Mouse (Mus musculus) embryonic stem cell, embryonic (primary cell): ENCODE measurements at regions not wholly inside any gene's neighbourhood (a gene's known extent, or its start where the extent isn't known, plus 50 kb on each side); places are given as distances from the start of the nearest gene placed in this dataset.

Experiments
- CTCF ChIA-PET, 4 experiments: fragments of 300-600 bp in 2 of 4; fragments of 350-600 bp in 2 of 4; sonication (Branson Sonifier 250); formaldehyde crosslinking; loops; one replicate each; lab custom pipeline; 2022; ENCODE audit warnings: inconsistent platforms in 2 of 4; lab: Charles Lee
- POLR2A ChIA-PET, 4 experiments: fragments of 300-600 bp in 2 of 4; fragments of 350-600 bp in 2 of 4; sonication (Branson Sonifier 250); formaldehyde crosslinking; loops; one replicate each; lab custom pipeline; 2022; ENCODE audit warnings: antibody characterized with exemption in 4 of 4, inconsistent platforms in 1 of 4; lab: Charles Lee

- POLR2A ChIA-PET = interaction anchor here in 1 of 4 experiments (1.0 to 1.4 kb wide), 5 partner anchors 9 to 116 kb away, joined by 3 to 4 read pairs (median 4); no protein-coding TSS in a partner anchor
- CTCF ChIA-PET = no interaction called here
Measured at GRCm38 (mm10) chr9:72166084-72166483, 54.4 kb upstream of the Tcf12 start.

- POLR2A ChIA-PET = interaction anchor here in 1 of 4 experiments (0.7 to 1.4 kb wide), 6 partner anchors 9 to 117 kb away, joined by 3 to 4 read pairs (median 4); no protein-coding TSS in a partner anchor
- CTCF ChIA-PET = no interaction called here
Measured at GRCm38 (mm10) chr9:72166611-72167010, 54.9 kb upstream of the Tcf12 start.

GRCm38 (mm10) chr9:72169231-72169630 is 57.6 kb upstream of the Tcf12 start:
- CTCF ChIA-PET = interaction anchor here in 2 of 4 experiments (0.7 to 2.0 kb wide), 3 partner anchors 21 to 1266 kb away, joined by 3 to 5 read pairs (median 4); no protein-coding TSS in a partner anchor
- POLR2A ChIA-PET = interaction anchor here (0.5 to 2.3 kb wide), 15 partner anchors 9 to 230 kb away, joined by 3 to 10 read pairs (median 4); partner anchors contain the start of gene Tcf12 (in 2 of the 4)

- POLR2A ChIA-PET = interaction anchor here in 3 of 4 experiments (0.5 to 2.3 kb wide), 15 partner anchors 9 to 137 kb away, joined by 3 to 10 read pairs (median 3); partner anchors contain the start of gene Tcf12 (in 2 of the 3)
- CTCF ChIA-PET = interaction anchor here in 2 of 4 experiments (0.6 to 2.0 kb wide), 4 partner anchors 21 to 1267 kb away, joined by 3 to 5 read pairs (median 4); no protein-coding TSS in a partner anchor
Measured at GRCm38 (mm10) chr9:72169728-72170188, 58.1 kb upstream of the Tcf12 start.

GRCm38 (mm10) chr9:72170235-72170634 is 58.6 kb upstream of the Tcf12 start:
- ChIA-PET POLR2A (interaction anchor here in 3 of 4 experiments (0.6 to 2.3 kb wide), 7 partner anchors 11 to 58 kb away, joined by 3 to 10 read pairs (median 3); partner anchors contain the start of gene Tcf12 (in 1 of the 3)), CTCF (interaction anchor here in 2 of 4 experiments (0.6 to 2.0 kb wide), 3 partner anchors 20 to 450 kb away, joined by 3 to 4 read pairs (median 3); no protein-coding TSS in a partner anchor)

- ChIA-PET POLR2A (interaction anchor here in 1 of 4 experiments (0.7 kb wide), 1 partner anchor 325 kb away, joined by 3 read pairs; no protein-coding TSS in a partner anchor), CTCF (no interaction called here)
Measured at GRCm38 (mm10) chr9:72172331-72172730, 60.7 kb upstream of the Tcf12 start.

GRCm38 (mm10) chr9:72180972-72181371 is 69.3 kb upstream of the Tcf12 start:
- ChIA-PET CTCF (interaction anchor here in 1 of 4 experiments (1.0 to 1.3 kb wide), 2 partner anchors 10 to 14 kb away, joined by 3 read pairs; no protein-coding TSS in a partner anchor), POLR2A (interaction anchor here in 3 of 4 experiments (0.9 to 2.4 kb wide), 10 partner anchors 11 to 70 kb away, joined by 3 to 10 read pairs (median 4); no protein-coding TSS in a partner anchor)

GRCm38 (mm10) chr9:72183336-72183735 is 71.7 kb upstream of the Tcf12 start:
- CTCF ChIA-PET = interaction anchor here in 1 of 4 experiments (1.2 kb wide), 1 partner anchor 375 kb away, joined by 3 read pairs; no protein-coding TSS in a partner anchor

GRCm38 (mm10) chr9:72183925-72184324 is 72.3 kb upstream of the Tcf12 start:
- POLR2A ChIA-PET = interaction anchor here in 3 of 4 experiments (0.5 to 1.5 kb wide), 5 partner anchors 15 to 696 kb away, joined by 3 to 7 read pairs (median 3); no protein-coding TSS in a partner anchor
- CTCF ChIA-PET = interaction anchor here in 1 of 4 experiments (1.2 kb wide), 1 partner anchor 375 kb away, joined by 3 read pairs; no protein-coding TSS in a partner anchor

More at GRCm38 (mm10) chr9:72183336-72183735, 71.7 kb upstream of the Tcf12 start:
- POLR2A ChIA-PET = interaction anchor here in 1 of 4 experiments (1.5 to 2.4 kb wide), 2 partner anchors 14 kb away, joined by 4 to 10 read pairs; no protein-coding TSS in a partner anchor

GRCm38 (mm10) chr9:72189867-72190266 is 78.2 kb upstream of the Tcf12 start:
- POLR2A ChIA-PET = interaction anchor here in 2 of 4 experiments (1.0 to 1.7 kb wide), 4 partner anchors 9 to 79 kb away, joined by 3 to 4 read pairs (median 3); no protein-coding TSS in a partner anchor
- CTCF ChIA-PET = interaction anchor here in 3 of 4 experiments (0.5 to 1.6 kb wide), 5 partner anchors 20 to 558 kb away, joined by 3 to 5 read pairs (median 4); no protein-coding TSS in a partner anchor

- POLR2A ChIA-PET = interaction anchor here in 3 of 4 experiments (0.6 to 1.7 kb wide), 5 partner anchors 9 to 1533 kb away, joined by 3 to 4 read pairs (median 3); no protein-coding TSS in a partner anchor
- CTCF ChIA-PET = interaction anchor here in 2 of 4 experiments (0.7 to 1.6 kb wide), 7 partner anchors 10 to 418 kb away, joined by 3 to 5 read pairs (median 3); partner anchors contain the start of gene Tcf12 (in 1 of the 2)
Measured at GRCm38 (mm10) chr9:72190631-72191030, 79.0 kb upstream of the Tcf12 start.

GRCm38 (mm10) chr9:72191091-72191490 is 79.4 kb upstream of the Tcf12 start:
- POLR2A ChIA-PET = interaction anchor here in 2 of 4 experiments (1.3 to 1.7 kb wide), 3 partner anchors 21 to 80 kb away, joined by 3 to 4 read pairs (median 3); no protein-coding TSS in a partner anchor
- CTCF ChIA-PET = interaction anchor here in 2 of 4 experiments (0.7 to 1.6 kb wide), 5 partner anchors 11 to 419 kb away, joined by 3 to 5 read pairs (median 4); partner anchors contain the start of gene Tcf12 (in 1 of the 2)

GRCm38 (mm10) chr9:72192051-72192952 is 80.6 kb upstream of the Tcf12 start:
- POLR2A ChIA-PET = interaction anchor here in 1 of 4 experiments (0.6 to 1.7 kb wide), 2 partner anchors 11 to 108 kb away, joined by 4 to 5 read pairs; no protein-coding TSS in a partner anchor
- CTCF ChIA-PET = interaction anchor here (0.5 to 1.0 kb wide), 11 partner anchors 12 to 1003 kb away, joined by 3 to 5 read pairs (median 3); no protein-coding TSS in a partner anchor

GRCm38 (mm10) chr9:72192953-72193337 is 81.3 kb upstream of the Tcf12 start:
- ChIA-PET CTCF (interaction anchor here in 2 of 4 experiments (0.6 to 1.4 kb wide), 4 partner anchors 13 to 548 kb away, joined by 3 to 4 read pairs (median 3); no protein-coding TSS in a partner anchor), POLR2A (interaction anchor here in 1 of 4 experiments (0.6 to 1.7 kb wide), 2 partner anchors 11 to 108 kb away, joined by 4 to 5 read pairs; no protein-coding TSS in a partner anchor)

GRCm38 (mm10) chr9:72195348-72195747 is 79.3 kb upstream of the Zfp280d start:
- ChIA-PET POLR2A (no interaction called here), CTCF (no interaction called here)

GRCm38 (mm10) chr9:72196626-72197330 is 77.9 kb upstream of the Zfp280d start:
- POLR2A ChIA-PET = interaction anchor here in 1 of 4 experiments (1.1 to 1.2 kb wide), 2 partner anchors 16 to 147 kb away, joined by 3 read pairs; no protein-coding TSS in a partner anchor
- CTCF ChIA-PET = no interaction called here
